Mouse (Mus musculus): ENCODE measurements around the gene Pacsin3.

DNA sequence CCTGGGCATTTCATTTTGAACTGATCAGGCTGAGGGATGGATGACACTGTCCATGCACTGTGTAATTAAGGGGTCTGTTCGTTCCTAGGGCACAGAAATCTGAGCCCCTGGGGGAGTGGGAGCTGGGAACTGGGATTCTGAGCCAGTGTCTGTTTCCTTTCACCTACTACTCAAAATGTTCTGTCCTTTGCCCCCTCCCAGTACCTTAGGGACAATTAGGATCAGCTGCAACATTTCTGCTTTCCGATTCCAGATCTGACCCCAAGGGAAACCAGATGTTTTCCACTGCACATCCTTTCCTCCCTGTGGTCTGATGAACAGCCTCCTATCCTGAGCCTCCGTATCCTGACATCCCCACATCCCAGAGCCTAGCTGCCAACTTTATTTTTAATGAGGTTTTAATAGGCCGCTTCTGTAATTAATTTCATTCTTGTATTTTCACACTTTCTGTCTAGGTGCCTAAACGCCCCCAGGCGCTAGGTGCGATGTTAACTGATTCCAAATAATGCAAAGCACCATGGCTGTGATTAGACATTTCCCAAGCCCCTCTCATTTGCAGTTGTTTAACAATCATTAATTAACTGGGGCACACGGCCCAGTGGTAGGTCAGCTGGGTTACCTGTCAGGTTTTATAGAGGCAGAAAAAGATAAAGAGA, 901 bp upstream of the Pacsin3 start:
- TF ChIP-seq CTCF (IDR thresholded peaks at IDR 0.05; ENCODE audit: low read depth) (no peak), EP300 (IDR thresholded peaks at IDR 0.05; ENCODE audit: low read depth) (no peak)
